Mouse (Mus musculus) gastrocnemius, postnatal 14 days (tissue): ENCODE data around the gene Ispd. TPM values are rescaled to one million over a fixed set of nuclear protein-coding genes. Genes with fewer than 3 reads are reported as not detected.

ENCODE experiments used
- DNase-seq: peaks from one replicate; pipeline ENCODE4 v3.0.0; 2021; ENCODE audit warnings: mixed read lengths
- intact Hi-C: fragments of 180-260 bp; cut with DNase I; formaldehyde crosslinking; loops from one replicate; pipeline ENCODE4 v1.15.1; 2025; ENCODE audit warnings: low total_unique reads
- total RNA-seq, 2 experiments: library from RNA; stranded (reverse); gene quantifications; 2 replicates each; pipeline ENCODE4 v1.2.3; 2021

Gene Ispd
- total RNA-seq, 2 experiments from 2014 or later: 6.1 to 6.5 TPM

- intact Hi-C loops: no loop called here
- DNase-seq: no peak
Observed at GRCm38 (mm10) chr12:36456002-36456401, 74.8 kb downstream of the Ispd start.

- no peak for DNase-seq
- intact Hi-C loops: no loop called here
Observed at GRCm38 (mm10) chr12:36457726-36458125, 76.5 kb downstream of the Ispd start.

GRCm38 (mm10) chr12:36468325-36469044 is 87.2 kb downstream of the Ispd start:
- intact Hi-C loops: no loop called here
- DNase-seq: no peak

DNA sequence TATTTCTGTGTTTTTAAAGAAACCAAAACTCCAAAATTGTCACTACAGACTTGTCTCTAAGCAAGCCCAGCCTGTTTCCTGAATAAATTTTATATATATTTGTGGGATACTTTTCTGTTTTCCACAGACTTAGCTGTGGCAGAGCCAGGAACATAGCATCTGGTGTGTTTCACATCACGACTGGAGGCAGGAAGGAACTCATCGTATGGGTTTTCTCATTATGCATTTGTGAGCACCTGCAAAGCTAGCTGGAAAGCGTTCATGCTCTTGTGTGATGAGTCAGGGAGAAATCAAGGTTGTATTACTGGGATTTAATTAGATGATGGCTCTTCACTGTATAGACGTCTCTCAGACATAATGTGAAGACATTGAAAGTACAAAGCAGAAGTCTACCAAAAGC is 90.2 kb downstream of the Ispd start:
- no peak for DNase-seq
- intact Hi-C loops: no loop called here

- intact Hi-C loops: no loop called here
- DNase-seq: no peak
Observed at GRCm38 (mm10) chr12:36474171-36474570, 92.9 kb downstream of the Ispd start.

GRCm38 (mm10) chr12:36475269-36475668 is 94.0 kb downstream of the Ispd start:
- intact Hi-C loops: no loop called here
- no peak for DNase-seq

- no peak for DNase-seq
- intact Hi-C loops: no loop called here
Observed at GRCm38 (mm10) chr12:36476476-36476875, 95.2 kb downstream of the Ispd start.

- intact Hi-C loops: no loop called here
- no peak for DNase-seq
Observed at GRCm38 (mm10) chr12:36477501-36477900, 96.3 kb downstream of the Ispd start.

GRCm38 (mm10) chr12:36477926-36478325 is 96.7 kb downstream of the Ispd start:
- no peak for DNase-seq
- intact Hi-C loops: no loop called here

- no peak for DNase-seq
- intact Hi-C loops: no loop called here
Observed at GRCm38 (mm10) chr12:36481742-36482141, 100.5 kb downstream of the Ispd start.

DNA sequence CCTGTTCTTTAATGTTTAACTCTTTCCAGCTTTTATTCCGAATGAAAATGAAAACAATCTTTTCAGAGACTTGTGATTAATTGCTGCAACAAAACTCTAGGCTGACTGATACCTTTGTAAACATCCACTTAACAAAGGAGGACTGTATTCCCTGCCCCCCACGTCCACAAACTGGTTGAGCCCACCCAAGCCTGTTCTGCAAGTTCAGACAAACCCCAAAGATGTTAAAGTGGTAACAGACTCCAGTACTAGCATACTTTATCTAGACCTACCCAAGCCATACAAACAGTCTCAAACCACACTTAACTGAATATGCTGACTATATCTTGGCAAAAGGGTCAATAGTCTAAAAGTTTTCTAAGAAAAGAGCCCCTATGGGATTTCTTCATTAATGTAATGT is 102.1 kb downstream of the Ispd start:
- intact Hi-C loops: no loop called here
- no peak for DNase-seq

GRCm38 (mm10) chr12:36497565-36497964 is 116.3 kb downstream of the Ispd start:
- no peak for DNase-seq
- intact Hi-C loops: no loop called here

DNA sequence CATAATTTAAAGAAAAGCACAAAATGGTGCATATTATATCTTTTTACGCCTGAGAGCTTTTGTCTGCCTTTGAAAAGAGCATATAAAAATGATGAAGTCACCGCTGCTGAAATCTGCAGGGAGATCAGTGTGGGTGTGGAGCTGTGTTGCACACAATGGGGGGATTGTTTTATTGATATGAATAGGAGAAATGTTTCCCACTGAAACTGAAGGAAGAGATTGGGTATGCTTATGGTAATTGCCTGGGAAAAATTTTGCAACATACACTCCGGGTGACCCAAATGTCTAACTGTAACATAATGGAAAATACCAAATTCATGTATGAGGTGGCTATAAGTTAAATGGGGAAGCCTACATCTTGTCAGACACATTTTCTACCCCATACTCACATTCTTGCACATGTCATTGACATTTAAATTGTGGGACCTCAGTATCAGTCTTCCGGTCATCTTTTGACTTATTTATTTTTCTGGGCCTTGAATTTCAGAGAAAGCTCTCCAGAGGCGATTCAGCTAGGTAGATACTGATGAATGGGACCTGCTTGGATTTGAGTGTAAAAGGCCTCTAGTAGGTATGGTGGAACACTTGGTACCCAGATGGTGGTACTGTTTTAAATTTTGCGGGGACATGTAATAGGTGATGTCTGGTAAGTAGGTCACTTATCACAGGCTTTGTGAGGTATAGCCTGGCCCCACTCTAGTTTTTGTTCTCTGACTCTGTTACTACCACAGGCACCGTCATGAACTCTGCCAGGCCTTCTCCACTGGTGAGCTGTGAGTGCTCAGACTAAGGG is 126.1 kb downstream of the Ispd start:
- DNase-seq: no peak
- intact Hi-C loops: no loop called here

GRCm38 (mm10) chr12:36509954-36510642 is 128.8 kb downstream of the Ispd start:
- intact Hi-C loops: no loop called here

GRCm38 (mm10) chr12:36521774-36522173 is 140.5 kb downstream of the Ispd start:
- intact Hi-C loops: no loop called here
- no peak for DNase-seq

More at GRCm38 (mm10) chr12:36509954-36510642, 128.8 kb downstream of the Ispd start:
- no peak for DNase-seq

DNA sequence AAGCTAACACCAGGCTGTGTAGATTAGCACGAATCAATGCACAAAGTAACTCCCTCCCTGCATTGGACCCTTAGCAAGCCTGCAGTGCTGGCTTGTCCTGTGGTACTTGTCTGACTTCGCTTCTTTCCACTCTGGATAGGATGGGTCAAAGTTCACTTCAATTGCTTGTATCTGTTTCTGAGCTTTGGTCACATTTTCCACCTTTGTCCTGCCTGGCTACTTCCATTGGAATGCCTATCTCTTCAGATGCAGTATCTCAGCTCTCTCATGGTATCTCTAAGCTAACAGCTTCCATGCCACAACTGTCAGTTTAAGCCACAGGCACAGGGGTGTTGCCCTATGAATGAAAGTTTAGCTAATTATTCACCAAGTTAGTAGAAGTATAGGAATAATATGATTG is 142.3 kb downstream of the Ispd start:
- no peak for DNase-seq
- intact Hi-C loops: no loop called here

- intact Hi-C loops: no loop called here
- no peak for DNase-seq
Observed at GRCm38 (mm10) chr12:36530920-36531319, 149.7 kb downstream of the Ispd start.

GRCm38 (mm10) chr12:36531421-36532072 is 150.3 kb downstream of the Ispd start:
- intact Hi-C loops: no loop called here
- no peak for DNase-seq

DNA sequence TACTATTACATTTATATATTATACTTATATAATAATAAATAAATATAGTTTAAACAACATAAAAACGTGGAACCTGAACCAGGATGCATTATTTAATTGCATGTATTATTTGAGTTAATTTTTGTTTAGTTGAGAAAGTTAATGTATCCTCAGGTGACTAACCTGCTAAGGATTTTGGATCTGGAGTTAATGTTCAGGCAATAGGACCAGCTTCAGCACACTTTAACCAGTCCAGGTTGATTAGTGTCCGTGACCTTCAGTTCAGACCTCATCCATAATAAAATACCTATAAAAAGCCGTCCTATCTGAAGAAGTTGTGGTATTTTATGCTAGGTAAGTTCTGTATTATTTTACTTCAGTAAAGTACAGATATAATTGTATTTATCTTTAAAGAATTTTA is 151.3 kb downstream of the Ispd start:
- intact Hi-C loops: no loop called here
- no peak for DNase-seq
